Mouse (Mus musculus): ENCODE results near the gene Dock4. TPM values are rescaled to one million over a fixed set of nuclear protein-coding genes. Genes with fewer than 3 reads are reported as not detected.

Dock4 gene
- total and polyA plus RNA-seq, 3 experiments, result 0.26 to 0.67 (median 0.38) TPM

DNA sequence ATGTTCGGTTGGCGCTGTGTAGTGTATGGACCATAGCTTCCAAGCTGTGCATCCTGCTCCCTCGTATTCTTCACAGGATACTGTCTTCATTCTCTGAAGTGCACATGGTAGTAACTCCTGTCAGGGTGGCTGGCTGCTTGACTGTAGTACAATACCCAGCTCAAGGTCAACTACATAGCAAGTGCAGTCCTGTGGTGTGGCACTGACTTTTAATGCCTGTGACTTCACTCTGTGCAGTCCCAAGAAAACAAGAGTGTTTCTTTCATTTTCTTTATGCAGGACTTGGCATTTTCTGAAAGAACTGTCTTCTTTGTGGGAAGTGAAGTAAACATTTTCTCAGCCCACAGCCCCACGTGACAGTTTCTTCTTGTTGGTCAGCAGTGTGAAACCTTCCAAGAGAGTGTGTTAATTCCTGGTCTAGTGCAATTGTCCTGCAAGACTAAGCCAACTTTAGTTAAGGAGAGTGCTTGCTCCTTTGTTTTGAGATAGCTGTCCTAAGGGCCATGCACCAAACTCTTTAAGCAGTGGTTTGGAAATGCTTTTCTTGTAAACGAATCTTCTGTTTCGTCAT lies 109.3 kb downstream of the Dock4 start:
- TF ChIP-seq USF1 (IDR thresholded peaks at IDR 0.05; ENCODE audit: low read depth, low read length), result no peak
- no peak for TF ChIP-seq NRF1 (IDR thresholded peaks at IDR 0.05; ENCODE audit: low read depth, low read length)
- TF ChIP-seq SMC3 (IDR thresholded peaks at IDR 0.05; ENCODE audit: low read depth, low read length), result no peak
- no peak for TF ChIP-seq CTCF (conservative IDR thresholded peaks at IDR 0.05 in 1 of 2, IDR thresholded peaks at IDR 0.05 in 1 of 2; ENCODE audit: low read depth in 2 of 2, low read length in 2 of 2)
- no peak for TF ChIP-seq MAZ (IDR thresholded peaks at IDR 0.05; ENCODE audit: low read depth, low read length)
- no peak for TF ChIP-seq RAD21 (IDR thresholded peaks at IDR 0.05; ENCODE audit: low read depth, low read length)
- no peak for TF ChIP-seq MYC (IDR thresholded peaks at IDR 0.05; ENCODE audit: low read depth, low read length)
- TF ChIP-seq POLR2A (IDR thresholded peaks at IDR 0.05; ENCODE audit: low read depth, low read length), result no peak
- no peak for TF ChIP-seq SIN3A (IDR thresholded peaks at IDR 0.05; ENCODE audit: low read length)
- no peak for TF ChIP-seq NELFE (IDR thresholded peaks at IDR 0.05; ENCODE audit: low read depth, low read length)
- TF ChIP-seq E2F4 (IDR thresholded peaks at IDR 0.05; ENCODE audit: insufficient replicate concordance, low read depth, low read length), result no peak
- no peak for TF ChIP-seq POLR2AphosphoS2 (IDR thresholded peaks at IDR 0.05; ENCODE audit: low read depth, low read length)
- no peak for TF ChIP-seq ETS1 (conservative IDR thresholded peaks at IDR 0.05; ENCODE audit: low read depth, low read length)
- no peak for TF ChIP-seq BHLHE40 (IDR thresholded peaks at IDR 0.05; ENCODE audit: low read depth, low read length)
- no peak for TF ChIP-seq MAX (IDR thresholded peaks at IDR 0.05; ENCODE audit: low read length)
- peaks cover 0 to 13% of the 10 kb centered on the region in 2 experiments; a peak in 3 of 4 replicates for H3K4me1 ChIP-seq (ENCODE audit: control insufficient read depth in 1 of 2, insufficient read depth in 2 of 2)
- no peak overlapping the region for H3K4me2 ChIP-seq (ENCODE audit: insufficient read depth, low read depth, poor library complexity, severe bottlenecking)
- no peaks in the 10 kb centered on the region for H3K9me3 ChIP-seq (replicated peaks; ENCODE audit: low read length)
- H3K27ac ChIP-seq (ENCODE audit: insufficient read depth, low read depth), result no peak overlapping the region
- no peaks in the 10 kb centered on the region for H3K79me2 ChIP-seq (replicated peaks; ENCODE audit: control insufficient read depth, extremely low read depth, insufficient read depth, poor library complexity, severe bottlenecking)
- dilution Hi-C loops (cut with MboI; ENCODE audit: extremely low pct_ligation_motif_present, extremely low pct_unique_long_range_greater_than_20kb, low sequenced_read_pairs) (no loop called here), in situ Hi-C loops (cut with MboI; ENCODE audit: low pct_ligation_motif_present, low pct_unique_long_range_greater_than_20kb, low sequenced_read_pairs) (no loop called here)
- H3K27me3 ChIP-seq (replicated peaks), result no peaks in the 10 kb centered on the region
- DNase-seq (ENCODE audit: extremely low read depth), result no peak
- H3K4me3 ChIP-seq (replicated peaks in 1 of 3; ENCODE audit: low read depth in 2 of 3, low read length in 2 of 3, poor library complexity in 1 of 3), result no peak overlapping the region
- H3K9ac ChIP-seq (ENCODE audit: insufficient read depth, low read depth), result no peak overlapping the region
- no peaks in the 10 kb centered on the region for H3K36me3 ChIP-seq (replicated peaks in 1 of 2; ENCODE audit: control insufficient read depth in 1 of 2, insufficient read depth in 1 of 2, low read length in 1 of 2)

DNA sequence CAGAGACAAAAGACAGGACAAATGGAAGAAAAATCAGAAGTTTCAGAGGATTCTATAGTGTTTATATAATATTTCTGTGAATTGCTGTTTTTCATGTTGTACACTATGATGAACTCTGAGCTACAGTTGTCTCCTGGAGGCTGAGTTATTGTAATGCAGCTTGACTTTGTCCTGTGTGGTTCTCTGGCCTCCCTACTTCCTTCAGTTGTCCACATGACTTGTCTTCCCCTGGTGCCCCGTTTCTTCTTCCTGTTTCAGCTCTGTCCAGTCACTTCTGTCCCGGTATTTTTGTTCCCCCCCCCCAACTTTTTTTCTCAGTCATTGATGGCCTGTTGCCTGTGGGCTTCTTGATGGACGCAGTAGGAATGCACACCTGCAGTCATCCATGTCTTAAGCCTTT lies 112.8 kb downstream of the Dock4 start:
- H3K4me2 ChIP-seq (ENCODE audit: insufficient read depth, low read depth, poor library complexity, severe bottlenecking), result no peak overlapping the region
- no peaks in the 10 kb centered on the region for H3K79me2 ChIP-seq (replicated peaks; ENCODE audit: control insufficient read depth, extremely low read depth, insufficient read depth, poor library complexity, severe bottlenecking)
- DNase-seq (ENCODE audit: extremely low read depth), result no peak
- no peaks in the 10 kb centered on the region for H3K27me3 ChIP-seq (replicated peaks)
- H3K9me3 ChIP-seq (replicated peaks; ENCODE audit: low read length), result no peaks in the 10 kb centered on the region
- H3K36me3 ChIP-seq (replicated peaks in 1 of 2; ENCODE audit: control insufficient read depth in 1 of 2, insufficient read depth in 1 of 2, low read length in 1 of 2), result no peaks in the 10 kb centered on the region
- in situ Hi-C loops (cut with MboI; ENCODE audit: low pct_ligation_motif_present, low pct_unique_long_range_greater_than_20kb, low sequenced_read_pairs) (no loop called here), dilution Hi-C loops (cut with MboI; ENCODE audit: extremely low pct_ligation_motif_present, extremely low pct_unique_long_range_greater_than_20kb, low sequenced_read_pairs) (no loop called here)
- no peak overlapping the region for H3K27ac ChIP-seq (ENCODE audit: insufficient read depth, low read depth)
- TF ChIP-seq EP300 (IDR thresholded peaks at IDR 0.05; ENCODE audit: low read length) (no peak), CTCF (conservative IDR thresholded peaks at IDR 0.05 in 1 of 2, IDR thresholded peaks at IDR 0.05 in 1 of 2; ENCODE audit: low read depth in 2 of 2, low read length in 2 of 2) (no peak), SIN3A (IDR thresholded peaks at IDR 0.05; ENCODE audit: low read length) (no peak), CHD2 (IDR thresholded peaks at IDR 0.05; ENCODE audit: low read length) (no peak), POLR2AphosphoS2 (IDR thresholded peaks at IDR 0.05; ENCODE audit: low read depth, low read length) (no peak), MAFK (IDR thresholded peaks at IDR 0.05; ENCODE audit: insufficient replicate concordance, low read length) (no peak), MAZ (IDR thresholded peaks at IDR 0.05; ENCODE audit: low read depth, low read length) (no peak), ETS1 (conservative IDR thresholded peaks at IDR 0.05; ENCODE audit: low read depth, low read length) (no peak), NELFE (IDR thresholded peaks at IDR 0.05; ENCODE audit: low read depth, low read length) (no peak)
- no peak overlapping the region for H3K4me3 ChIP-seq (replicated peaks in 1 of 3; ENCODE audit: low read depth in 2 of 3, low read length in 2 of 3, poor library complexity in 1 of 3)
- H3K4me1 ChIP-seq (ENCODE audit: control insufficient read depth in 1 of 2, insufficient read depth in 2 of 2), result peaks cover 0 to 13% of the 10 kb centered on the region in 2 experiments; a peak in 3 of 4 replicates
- no peak overlapping the region for H3K9ac ChIP-seq (ENCODE audit: insufficient read depth, low read depth)

All from CH12.LX (cell line).